Mouse (Mus musculus): ENCODE results near the gene Podxl.

DNA sequence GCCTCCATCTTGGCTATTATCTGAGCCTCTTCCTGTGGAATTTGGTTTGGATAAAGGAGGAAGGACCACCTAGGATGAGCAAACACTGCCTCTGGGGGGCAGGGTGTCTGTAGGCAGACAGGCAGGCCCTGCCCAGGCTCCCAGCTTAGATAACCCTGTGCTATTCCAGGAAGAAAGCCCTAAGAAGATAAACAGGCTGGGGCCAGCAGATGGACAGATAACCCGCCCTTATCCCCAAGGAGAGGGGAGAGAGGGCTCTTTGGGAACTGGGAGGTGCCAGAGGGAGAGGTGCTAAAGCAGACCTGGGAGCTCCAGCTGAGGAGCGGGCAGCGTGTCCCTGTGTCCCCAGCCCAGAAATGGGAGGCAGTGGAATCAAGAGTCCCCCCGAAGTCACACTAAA, 23.9 kb upstream of the Podxl start:
- no peak for TF ChIP-seq MYOG (IDR thresholded peaks at IDR 0.05; ENCODE audit: control insufficient read depth, extremely low read depth, insufficient read length)
- no peak for TF ChIP-seq CTCF (IDR thresholded peaks at IDR 0.05; ENCODE audit: control insufficient read depth, insufficient read depth, insufficient read length)
